11 mouse cellular contexts compared by ENCODE assay signal in genomic region chr3:127640762-127641700, GRCm38 (mm10). TPM values are rescaled to one million over a fixed set of nuclear protein-coding genes. Genes with fewer than 3 reads are reported as not detected.
DNase-seq lines count a peak whose midpoint lies in the region; ATAC-seq and TF ChIP-seq lines count a peak whose summit lies in the region.
"Had no signal": no experiment of that assay in that cellular context is flagged by ENCODE, and none has a peak within 500 bp of the region (broad histone marks: within the 10 kb centered on the region; RNA-seq: fewer than 3 reads in every experiment).

No protein-coding gene starts in this region.

- peak overlapping the region; percentile 14 for H3K4me3 ChIP-seq in hindbrain, embryonic 12.5 days
- H3K4me3 ChIP-seq in limb, embryonic 14.5 days (replicated peaks; ENCODE audit: low read length), result no peak overlapping the region

- H3K9me3 ChIP-seq in hindbrain, embryonic 12.5 days (replicated peaks), result no peaks in the 10 kb centered on the region
- no peaks in the 10 kb centered on the region for H3K9me3 ChIP-seq in limb, embryonic 14.5 days (ENCODE audit: control insufficient read depth, low read length)

- H3K27ac ChIP-seq in hindbrain, embryonic 12.5 days, result no peak overlapping the region
- no peak overlapping the region for H3K27ac ChIP-seq in limb, embryonic 14.5 days (replicated peaks; ENCODE audit: low read depth, low read length)

- no peaks in the 10 kb centered on the region for H3K36me3 ChIP-seq in hindbrain, embryonic 12.5 days
- no peaks in the 10 kb centered on the region for H3K36me3 ChIP-seq in limb, embryonic 14.5 days (ENCODE audit: control insufficient read depth, insufficient read depth, low read length)

- intact Hi-C loops in heart, postnatal 10 days (cut with DNase I), result no loop called here

- H3K9ac ChIP-seq in hindbrain, embryonic 12.5 days, result no peak overlapping the region
- no peak overlapping the region for H3K9ac ChIP-seq in limb, embryonic 14.5 days (ENCODE audit: low read depth, low read length, severe bottlenecking)

- TF ChIP-seq POLR2A in limb, embryonic 14.5 days (IDR thresholded peaks at IDR 0.05; ENCODE audit: borderline replicate concordance, extremely low read depth, insufficient read depth, insufficient read length), result no peak

- H3K4me2 ChIP-seq in hindbrain, embryonic 12.5 days (replicated peaks), result peak overlapping the region; percentile 47
- H3K4me2 ChIP-seq in limb, embryonic 14.5 days (replicated peaks; ENCODE audit: low read depth, low read length, severe bottlenecking), result 0 out of 2 replicates have a peak overlapping the region, but pooled peaks have one; percentile 21

- DNase-seq in heart, adult 11 months, result peak; percentile 72
- DNase-seq in heart, postnatal 10 days, result no peak
- peak; percentile 20 for DNase-seq in ES-CJ7 (ENCODE audit: low read depth, low spot score)
- no peak for DNase-seq in limb, embryonic 14.5 days (ENCODE audit: low spot score)
- DNase-seq in layer of hippocampus, adult 11-12 months (ENCODE audit: low spot score), result no peak
- DNase-seq in frontal cortex, postnatal 10 days (ENCODE audit: low spot score in 2 of 2), result no peak
- no peak for DNase-seq in cerebellum, adult 11-12 months
- DNase-seq: cerebellum, postnatal 25 days; lung, adult 2 months; thymus, adult 2 months had no signal

- peaks cover 86% of the 10 kb centered on the region for H3K27me3 ChIP-seq in hindbrain, embryonic 12.5 days
- peaks cover 94% of the 10 kb centered on the region for H3K27me3 ChIP-seq in limb, embryonic 14.5 days (ENCODE audit: control insufficient read depth, insufficient read depth, low read length)

- 2% methylated on average over 37 of the region's 37 CpGs for WGBS in hindbrain, embryonic 12.5 days
- WGBS in limb, embryonic 14.5 days, result 3% methylated on average over 37 of the region's 37 CpGs

- H3K4me1 ChIP-seq in hindbrain, embryonic 12.5 days, result peaks cover 21% of the 10 kb centered on the region
- peaks cover 9% of the 10 kb centered on the region; the same call in 1 of the 2 replicates for H3K4me1 ChIP-seq in limb, embryonic 14.5 days (ENCODE audit: control insufficient read depth, insufficient read depth, low read length)

- peak; percentile 19 for ATAC-seq in hindbrain, embryonic 12.5 days (ENCODE audit: low FRiP score)
- no peak for ATAC-seq in limb, embryonic 14.5 days (ENCODE audit: low FRiP score, low read depth)

RNA-seq across cellular contexts. Expression of gene Neurog2, which starts 8.1 kb away (rescaled TPM):
- total RNA-seq in heart, postnatal 10 days (2021), result not detected
- 43.9 and 48.7 TPM in 2 replicates for polyA plus RNA-seq in hindbrain, embryonic 12.5 days (2016; fragmentation: Nextera tagmentation; extraction: Ambion mirVana)
- 0.15 and 0.80 TPM in 2 replicates for polyA plus RNA-seq in limb, embryonic 14.5 days (2012; rRNA removed)
- not detected in 2 replicates for polyA plus RNA-seq in limb, embryonic 14.5 days (2014; fragmentation: Nextera tagmentation; extraction: Ambion mirVana)
- polyA plus RNA-seq: lung, adult 2 months had no signal

Comparison
In these comparisons a context has a peak if more than half of its experiments do, and no peak if none do; other contexts are left out.
1. DNase-seq: peak in heart, adult 11 months (single experiment) and ES-CJ7 (single experiment); none in heart, postnatal 10 days (0 of 2), limb, embryonic 14.5 days (single experiment), layer of hippocampus, adult 11-12 months (single experiment), frontal cortex, postnatal 10 days (0 of 2) and cerebellum, adult 11-12 months (single experiment).
2. RNA of gene Neurog2, which starts 8.1 kb away (polyA plus RNA-seq): 43.9 to 48.7 TPM in hindbrain, embryonic 12.5 days; 0.15 to 0.80 TPM in limb, embryonic 14.5 days; every median in the first group is over 10 times any median in the second.